Mouse (Mus musculus) testis, adult 2 months (tissue): ENCODE results near the gene Bcl2l1.

Experiments used
- CTCF ChIP-seq: fragments of 200-500 bp; IDR thresholded peaks from 2 replicates; pipeline ENCODE4 v1.5.1; 2012; ENCODE audit warnings: low read depth, mild to moderate bottlenecking, inconsistent platforms, low read length, moderate library complexity; ENCODE audit not compliant: control insufficient read depth, insufficient read depth, insufficient replicate concordance
- POLR2A ChIP-seq: fragments of 200-500 bp; IDR thresholded peaks from 2 replicates; pipeline ENCODE4 v1.6.1; 2012; ENCODE audit warnings: low read depth, mild to moderate bottlenecking, inconsistent platforms, low read length, moderate library complexity; ENCODE audit not compliant: control insufficient read depth

DNA sequence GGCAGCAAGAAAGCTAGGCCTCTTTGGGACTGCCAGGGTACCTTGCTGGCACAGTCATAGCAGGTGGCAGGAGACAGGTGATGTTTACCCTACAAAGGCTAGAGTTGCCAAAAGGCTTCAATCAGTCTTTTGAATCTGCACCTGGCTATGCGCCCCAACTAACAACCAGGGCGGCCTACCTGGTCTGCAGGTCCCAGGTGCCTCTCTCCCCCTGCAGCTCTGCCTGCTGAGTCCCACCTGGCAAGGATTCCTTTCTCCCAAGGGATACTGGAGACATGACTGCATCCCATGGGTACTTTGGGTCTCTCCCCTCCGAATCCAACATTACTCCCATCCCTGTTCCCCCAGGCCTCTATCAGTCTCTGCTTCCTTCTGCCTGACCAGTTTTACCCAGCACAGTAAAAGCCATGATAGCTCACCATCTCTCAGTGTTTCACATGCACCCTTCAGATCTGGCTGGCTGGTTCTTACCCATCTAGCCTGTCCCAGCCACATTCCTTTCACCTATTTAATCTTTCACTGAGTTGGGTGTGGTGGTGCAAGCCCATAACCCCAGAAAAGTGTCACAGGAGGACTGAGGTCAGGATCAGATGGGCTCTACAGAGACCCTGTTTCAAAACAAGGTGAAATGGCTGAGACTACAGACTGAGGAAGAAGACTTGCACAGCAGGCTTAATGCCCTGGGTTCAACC, 14.7 kb downstream of the Bcl2l1 start:
- TF ChIP-seq CTCF (no peak), POLR2A (no peak)
